Mouse (Mus musculus): ENCODE data around the gene Gadl1. TPM values are rescaled to one million over a fixed set of nuclear protein-coding genes. Genes with fewer than 3 reads are reported as not detected.
"Not testable (repeated sequence)": the region's sequence is repeated elsewhere in the genome, so short reads cannot be mapped to it uniquely, and the experiment has no call there.

Gene Gadl1
- polyA plus RNA-seq, 1 experiment: not detected

DNA sequence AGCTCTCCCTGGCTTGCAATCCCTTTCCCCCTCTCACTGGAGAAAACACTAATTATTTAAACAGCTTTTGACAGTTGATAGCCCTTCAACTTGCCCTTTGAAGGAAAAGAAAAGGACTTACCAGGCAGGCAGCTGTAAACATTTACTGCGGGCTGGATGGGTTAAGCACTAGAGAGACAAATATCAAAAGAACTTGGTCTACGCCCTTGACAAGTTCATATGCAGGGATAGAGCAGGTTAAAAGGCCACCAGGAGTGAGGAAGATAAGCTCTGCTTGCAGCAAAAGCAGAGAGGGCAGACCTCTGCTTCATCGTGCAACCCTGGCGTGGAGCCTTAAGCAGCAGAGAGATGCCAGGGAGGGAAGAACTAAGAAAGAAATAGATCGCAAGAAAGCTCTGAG lies 123.5 kb downstream of the Gadl1 start:
- no peaks in the 10 kb centered on the region for H3K36me3 ChIP-seq (ENCODE audit: control insufficient read depth, insufficient read depth, low read length, poor library complexity, severe bottlenecking)
- no peaks in the 10 kb centered on the region for H3K27me3 ChIP-seq (ENCODE audit: control insufficient read depth, insufficient read depth, low read length, poor library complexity, severe bottlenecking)
- H3K27ac ChIP-seq (ENCODE audit: insufficient read depth, low read length): no peak overlapping the region
- no peaks in the 10 kb centered on the region for H3K9me3 ChIP-seq (replicated peaks; ENCODE audit: control insufficient read depth, insufficient read depth, low read length, poor library complexity, severe bottlenecking)
- no peak overlapping the region for H3K9ac ChIP-seq (ENCODE audit: low read depth, poor library complexity, severe bottlenecking)
- TF ChIP-seq POLR2A (IDR thresholded peaks at IDR 0.05; ENCODE audit: insufficient read depth, low read length) (no peak), CTCF (IDR thresholded peaks at IDR 0.05; ENCODE audit: low read depth, low read length) (no peak), EP300 (IDR thresholded peaks at IDR 0.05; ENCODE audit: insufficient read depth, low read depth, low read length) (no peak)
- no peak overlapping the region for H3K4me3 ChIP-seq (ENCODE audit: low read depth, low read length)
- H3K4me1 ChIP-seq (ENCODE audit: control insufficient read depth, insufficient read depth, low read length): no peaks in the 10 kb centered on the region

- no peak overlapping the region for H3K27ac ChIP-seq (ENCODE audit: insufficient read depth, low read length)
- H3K4me3 ChIP-seq (ENCODE audit: low read depth, low read length): no peak overlapping the region
- no peaks in the 10 kb centered on the region for H3K4me1 ChIP-seq (ENCODE audit: control insufficient read depth, insufficient read depth, low read length)
- H3K27me3 ChIP-seq (ENCODE audit: control insufficient read depth, insufficient read depth, low read length, poor library complexity, severe bottlenecking): no peaks in the 10 kb centered on the region
- TF ChIP-seq POLR2A (IDR thresholded peaks at IDR 0.05; ENCODE audit: insufficient read depth, low read length): no peak
- TF ChIP-seq EP300 (IDR thresholded peaks at IDR 0.05; ENCODE audit: insufficient read depth, low read depth, low read length): no peak
- TF ChIP-seq CTCF (IDR thresholded peaks at IDR 0.05; ENCODE audit: low read depth, low read length): no peak
- H3K9ac ChIP-seq (ENCODE audit: low read depth, poor library complexity, severe bottlenecking): no peak overlapping the region
- no peaks in the 10 kb centered on the region for H3K36me3 ChIP-seq (ENCODE audit: control insufficient read depth, insufficient read depth, low read length, poor library complexity, severe bottlenecking)
- H3K9me3 ChIP-seq (replicated peaks; ENCODE audit: control insufficient read depth, insufficient read depth, low read length, poor library complexity, severe bottlenecking): no peaks in the 10 kb centered on the region
Observed at GRCm38 (mm10) chr9:116038275-116038674, 129.0 kb downstream of the Gadl1 start.

DNA sequence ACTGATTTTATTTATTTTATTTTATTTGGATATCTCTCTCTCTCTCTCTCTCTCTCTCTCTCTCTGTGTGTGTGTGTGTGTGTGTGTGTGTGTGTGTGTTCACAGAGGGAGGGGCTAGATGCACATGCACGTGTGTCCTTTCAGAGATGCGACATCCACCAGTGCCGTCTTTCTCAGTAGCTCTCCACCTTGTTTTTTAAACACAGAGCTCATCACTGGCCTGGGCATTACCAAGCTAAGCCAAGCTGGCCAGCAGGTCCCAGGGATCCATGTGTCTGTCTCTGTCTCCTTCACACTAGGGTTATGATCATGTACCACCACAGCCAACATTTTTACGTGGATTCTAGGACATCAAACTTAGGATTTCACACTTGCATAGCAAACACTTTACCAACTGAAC lies 130.7 kb downstream of the Gadl1 start:
- Histone ChIP-seq H3K36me3 (ENCODE audit: control insufficient read depth, insufficient read depth, low read length, poor library complexity, severe bottlenecking) (no peaks in the 10 kb centered on the region), H3K27ac (ENCODE audit: insufficient read depth, low read length) (no peak overlapping the region), H3K4me1 (ENCODE audit: control insufficient read depth, insufficient read depth, low read length) (no peaks in the 10 kb centered on the region), H3K9ac (ENCODE audit: low read depth, poor library complexity, severe bottlenecking) (no peak overlapping the region), H3K4me3 (ENCODE audit: low read depth, low read length) (no peak overlapping the region), H3K27me3 (ENCODE audit: control insufficient read depth, insufficient read depth, low read length, poor library complexity, severe bottlenecking) (no peaks in the 10 kb centered on the region), H3K9me3 (replicated peaks; ENCODE audit: control insufficient read depth, insufficient read depth, low read length, poor library complexity, severe bottlenecking) (no peaks in the 10 kb centered on the region)
- no peak for TF ChIP-seq POLR2A (IDR thresholded peaks at IDR 0.05; ENCODE audit: insufficient read depth, low read length)
- TF ChIP-seq EP300 (IDR thresholded peaks at IDR 0.05; ENCODE audit: insufficient read depth, low read depth, low read length): no peak
- TF ChIP-seq CTCF (IDR thresholded peaks at IDR 0.05; ENCODE audit: low read depth, low read length): no peak

DNA sequence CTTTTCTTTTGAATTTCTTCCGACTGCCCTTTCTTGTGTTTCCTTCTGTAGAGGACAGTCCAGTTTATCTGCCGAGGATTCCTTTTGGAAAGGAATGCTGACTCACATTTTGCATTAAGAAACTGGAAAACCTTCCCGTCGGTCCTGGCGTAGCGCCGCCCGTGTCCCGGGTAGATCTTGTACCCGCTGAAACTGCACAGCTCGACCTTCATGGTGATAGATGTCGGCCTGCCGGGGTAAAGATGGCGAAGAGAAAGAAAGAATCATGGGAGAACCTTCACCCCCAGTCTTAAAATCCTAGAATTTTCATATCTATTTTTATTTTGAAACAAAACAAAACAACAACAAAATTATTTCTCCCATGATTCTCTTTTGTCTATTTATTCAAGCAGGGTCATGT lies 131.6 kb downstream of the Gadl1 start:
- not testable (repeated sequence) for H3K27me3 ChIP-seq (ENCODE audit: control insufficient read depth, insufficient read depth, low read length, poor library complexity, severe bottlenecking); H3K4me3 ChIP-seq (ENCODE audit: low read depth, low read length); H3K9me3 ChIP-seq (replicated peaks; ENCODE audit: control insufficient read depth, insufficient read depth, low read length, poor library complexity, severe bottlenecking)

GRCm38 (mm10) chr9:116041369-116041768 lies 132.1 kb downstream of the Gadl1 start:
- no peaks in the 10 kb centered on the region for H3K4me1 ChIP-seq (ENCODE audit: control insufficient read depth, insufficient read depth, low read length)
- no peaks in the 10 kb centered on the region for H3K9me3 ChIP-seq (replicated peaks; ENCODE audit: control insufficient read depth, insufficient read depth, low read length, poor library complexity, severe bottlenecking)
- no peaks in the 10 kb centered on the region for H3K36me3 ChIP-seq (ENCODE audit: control insufficient read depth, insufficient read depth, low read length, poor library complexity, severe bottlenecking)
- no peak for TF ChIP-seq POLR2A (IDR thresholded peaks at IDR 0.05; ENCODE audit: insufficient read depth, low read length)
- no peak for TF ChIP-seq CTCF (IDR thresholded peaks at IDR 0.05; ENCODE audit: low read depth, low read length)
- TF ChIP-seq EP300 (IDR thresholded peaks at IDR 0.05; ENCODE audit: insufficient read depth, low read depth, low read length): no peak
- H3K27ac ChIP-seq (ENCODE audit: insufficient read depth, low read length): no peak overlapping the region
- no peaks in the 10 kb centered on the region for H3K27me3 ChIP-seq (ENCODE audit: control insufficient read depth, insufficient read depth, low read length, poor library complexity, severe bottlenecking)
- no peak overlapping the region for H3K4me3 ChIP-seq (ENCODE audit: low read depth, low read length)
- H3K9ac ChIP-seq (ENCODE audit: low read depth, poor library complexity, severe bottlenecking): no peak overlapping the region

More for the DNA sequence above, 131.6 kb downstream of the Gadl1 start:
- not testable (repeated sequence) for H3K9ac ChIP-seq (ENCODE audit: low read depth, poor library complexity, severe bottlenecking); H3K27ac ChIP-seq (ENCODE audit: insufficient read depth, low read length); H3K36me3 ChIP-seq (ENCODE audit: control insufficient read depth, insufficient read depth, low read length, poor library complexity, severe bottlenecking); H3K4me1 ChIP-seq (ENCODE audit: control insufficient read depth, insufficient read depth, low read length)

DNA sequence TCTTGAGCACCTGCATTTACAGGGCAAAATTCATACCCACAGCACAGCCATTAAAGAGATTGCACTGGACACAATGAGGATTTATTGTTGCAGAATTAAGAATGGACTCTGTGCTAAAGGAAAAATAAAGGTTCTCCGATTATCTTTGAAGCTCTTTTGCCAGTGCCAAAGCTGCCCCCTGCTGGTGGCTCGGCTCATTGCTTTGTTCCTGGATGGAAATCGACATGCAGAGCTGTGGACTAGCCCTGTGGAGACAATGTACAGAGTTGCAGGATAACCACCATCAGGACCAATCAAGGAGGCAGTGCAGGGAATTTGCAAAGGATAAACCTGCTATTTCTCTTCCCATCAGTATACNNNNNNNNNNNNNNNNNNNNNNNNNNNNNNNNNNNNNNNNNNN lies 132.5 kb downstream of the Gadl1 start:
- Histone ChIP-seq H3K9me3 (replicated peaks; ENCODE audit: control insufficient read depth, insufficient read depth, low read length, poor library complexity, severe bottlenecking) (no peaks in the 10 kb centered on the region), H3K36me3 (ENCODE audit: control insufficient read depth, insufficient read depth, low read length, poor library complexity, severe bottlenecking) (no peaks in the 10 kb centered on the region), H3K4me1 (ENCODE audit: control insufficient read depth, insufficient read depth, low read length) (no peaks in the 10 kb centered on the region), H3K9ac (ENCODE audit: low read depth, poor library complexity, severe bottlenecking) (no peak overlapping the region), H3K27ac (ENCODE audit: insufficient read depth, low read length) (no peak overlapping the region), H3K27me3 (ENCODE audit: control insufficient read depth, insufficient read depth, low read length, poor library complexity, severe bottlenecking) (no peaks in the 10 kb centered on the region), H3K4me3 (ENCODE audit: low read depth, low read length) (no peak overlapping the region)
- TF ChIP-seq POLR2A (IDR thresholded peaks at IDR 0.05; ENCODE audit: insufficient read depth, low read length) (no peak), CTCF (IDR thresholded peaks at IDR 0.05; ENCODE audit: low read depth, low read length) (peak; percentile 79)
